Mouse (Mus musculus) heart, embryonic 10.5 days (tissue): ENCODE data around the gene Satb1. TPM values are rescaled to one million over a fixed set of nuclear protein-coding genes. Genes with fewer than 3 reads are reported as not detected.

Experiments used
- DNase-seq: peaks from one replicate; pipeline ENCODE4 v3.0.0-alpha.2; 2017; ENCODE audit warnings: low spot score
- H3K27ac ChIP-seq: fragments of 300-500 bp; sonication (generic); 2 replicates; pipeline ENCODE4 v1.5.1; 2016; ENCODE audit warnings: mild to moderate bottlenecking
- H3K27me3 ChIP-seq: fragments of 300-500 bp; sonication (generic); 2 replicates; pipeline ENCODE4 v1.6.1; 2016; ENCODE audit warnings: mild to moderate bottlenecking; ENCODE audit not compliant: poor library complexity, insufficient read depth, severe bottlenecking
- H3K36me3 ChIP-seq: fragments of 300-500 bp; sonication (generic); 2 replicates; pipeline ENCODE4 v1.6.1; 2016; ENCODE audit warnings: mild to moderate bottlenecking, moderate library complexity
- H3K4me1 ChIP-seq: fragments of 300-500 bp; sonication (generic); 2 replicates; pipeline ENCODE4 v1.6.1; 2016; ENCODE audit warnings: mild to moderate bottlenecking
- H3K4me3 ChIP-seq: fragments of 300-500 bp; sonication (generic); 2 replicates; pipeline ENCODE4 v1.5.1; 2016; ENCODE audit warnings: mild to moderate bottlenecking, moderate library complexity
- H3K9me3 ChIP-seq: fragments of 300-500 bp; sonication (generic); 2 replicates; pipeline ENCODE4 v1.6.1; 2016; ENCODE audit warnings: mild to moderate bottlenecking, moderate library complexity
- WGBS: fragments of 180-500 bp; shearing (Covaris S2); methylation state at CpG from one replicate; pipeline ENCODE4 v1.1.7; 2016; 5-methylcytosine and 5-hydroxymethylcytosine counted together
- polyA plus RNA-seq: library from polyadenylated mRNA; unstranded; fragments of >200 nt; fragmentation: Nextera tagmentation; extraction: Ambion mirVana; gene quantifications from 2 replicates; pipeline ENCODE4 v1.2.1, GENCODE M21; 2016

Gene Satb1
- polyA plus RNA-seq: 7.2 and 9.0 TPM in 2 replicates

DNA sequence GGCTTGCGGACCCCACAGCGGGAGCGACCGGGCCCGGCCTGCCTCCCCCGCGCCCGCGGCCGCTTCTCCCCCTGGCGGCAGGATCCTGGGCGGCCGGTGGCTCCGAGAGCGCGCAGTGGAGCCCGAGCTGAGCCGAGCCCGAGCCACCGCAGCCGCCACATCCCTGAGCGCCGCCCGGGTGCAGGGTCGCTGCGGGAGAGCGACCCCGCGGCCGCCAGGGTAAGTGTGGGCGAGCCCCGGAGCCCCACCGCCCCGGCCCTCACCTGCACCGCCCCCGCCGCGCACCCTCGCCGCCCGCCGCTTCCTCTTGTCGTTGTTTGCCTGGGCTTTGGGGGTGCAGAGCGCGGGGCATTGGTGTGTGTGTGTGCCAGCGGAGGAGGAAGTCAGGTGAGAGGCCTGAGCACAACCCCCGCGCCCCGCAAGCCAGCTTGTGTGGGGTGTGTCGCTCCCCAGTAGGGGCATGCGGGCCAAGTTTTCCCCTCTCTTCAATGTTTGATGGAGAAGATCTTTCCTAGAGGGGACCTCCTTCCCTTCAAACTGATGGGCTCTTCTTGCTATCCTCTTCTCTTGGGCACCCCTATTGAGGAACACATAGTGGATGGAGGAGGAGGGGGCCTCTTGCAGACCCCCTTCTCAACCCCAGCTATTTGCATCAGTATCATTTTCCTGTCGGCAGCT is at the start of gene Satb1:
Gene Satb1 (minus strand): TSS at position 391 of the 678 bp plus-strand sequence.
- Histone ChIP-seq H3K4me3 (peak within 1 kb of the TSS; percentile 80), H3K27ac (peak within 1 kb of the TSS; percentile 73), H3K36me3 (no peaks in the 10 kb centered on the region), H3K27me3 (peaks cover 75% of the 10 kb centered on the region), H3K9me3 (no peaks in the 10 kb centered on the region), H3K4me1 (peaks cover 15% of the 10 kb centered on the region)
- WGBS: 0% methylated on average over 49 of the region's 52 CpGs
- no peak for DNase-seq

DNA sequence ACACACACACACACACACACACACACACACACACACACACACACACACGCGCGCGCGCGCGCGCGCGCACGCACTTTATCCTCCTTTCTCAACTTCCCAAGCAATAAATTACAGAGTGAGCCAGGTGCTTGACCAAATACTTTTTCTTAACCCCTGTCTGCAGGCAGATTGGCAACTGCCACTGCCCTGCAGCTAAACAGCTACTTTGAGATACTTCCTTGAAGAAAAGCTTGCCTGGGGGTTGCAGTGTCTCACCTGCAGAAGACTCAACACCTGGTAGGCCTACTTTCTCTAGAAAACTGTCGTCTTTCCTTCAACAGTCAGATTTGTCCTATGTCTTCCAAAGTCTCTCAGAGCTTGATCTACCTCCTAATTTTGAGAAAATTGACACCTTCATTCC is 49.5 kb upstream of the Satb1 start:
- Histone ChIP-seq H3K36me3 (no peaks in the 10 kb centered on the region), H3K4me1 (peaks cover 8% of the 10 kb centered on the region), H3K27me3 (no peaks in the 10 kb centered on the region), H3K4me3 (no peak overlapping the region), H3K9me3 (no peaks in the 10 kb centered on the region), H3K27ac (no peak overlapping the region)
- WGBS: 86% methylated on average over 12 of the region's 12 CpGs
- DNase-seq: no peak

DNA sequence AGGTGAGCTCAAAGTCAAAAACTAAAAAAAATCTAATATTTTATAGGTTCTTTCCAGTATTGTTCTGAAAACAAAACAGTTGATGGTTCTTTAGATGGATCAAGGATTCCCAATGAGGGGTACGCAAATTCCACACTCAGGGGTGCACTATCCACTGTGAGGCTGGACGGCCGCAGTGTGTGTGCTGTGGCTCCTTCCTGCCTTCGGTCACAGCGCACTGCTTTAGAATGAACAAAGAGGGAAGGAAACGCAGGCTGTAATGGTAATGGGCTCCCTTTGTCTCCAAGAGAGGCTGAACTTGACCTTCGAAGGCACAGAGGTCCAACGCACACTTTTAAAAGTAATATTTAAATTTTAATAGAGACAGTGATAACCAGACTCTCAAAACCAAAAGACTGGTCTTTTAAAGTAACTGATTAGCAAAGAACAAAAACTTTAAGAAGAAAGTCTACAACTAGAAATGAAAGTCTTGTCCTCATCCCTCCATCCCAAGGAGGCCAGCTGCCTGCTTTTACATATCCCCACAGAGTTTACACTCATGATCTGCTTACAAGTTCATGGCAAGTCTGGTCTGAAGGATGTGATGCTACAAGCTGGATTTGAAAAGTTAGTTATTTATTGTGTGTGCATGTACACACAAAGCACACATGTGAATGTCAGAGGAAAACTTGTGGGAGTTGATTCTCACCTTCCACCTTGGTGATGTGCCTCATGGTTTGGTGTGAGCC is 48.0 kb upstream of the Satb1 start:
- peaks cover 8% of the 10 kb centered on the region for H3K4me1 ChIP-seq
- H3K4me3 ChIP-seq: no peak overlapping the region
- H3K27ac ChIP-seq: no peak overlapping the region
- WGBS: 87% methylated on average over 8 of the region's 8 CpGs
- no peaks in the 10 kb centered on the region for H3K9me3 ChIP-seq
- no peak for DNase-seq
- no peaks in the 10 kb centered on the region for H3K36me3 ChIP-seq
- H3K27me3 ChIP-seq: 0 out of 2 replicates have a peak, but pooled peaks cover 7% of the 10 kb centered on the region

DNA sequence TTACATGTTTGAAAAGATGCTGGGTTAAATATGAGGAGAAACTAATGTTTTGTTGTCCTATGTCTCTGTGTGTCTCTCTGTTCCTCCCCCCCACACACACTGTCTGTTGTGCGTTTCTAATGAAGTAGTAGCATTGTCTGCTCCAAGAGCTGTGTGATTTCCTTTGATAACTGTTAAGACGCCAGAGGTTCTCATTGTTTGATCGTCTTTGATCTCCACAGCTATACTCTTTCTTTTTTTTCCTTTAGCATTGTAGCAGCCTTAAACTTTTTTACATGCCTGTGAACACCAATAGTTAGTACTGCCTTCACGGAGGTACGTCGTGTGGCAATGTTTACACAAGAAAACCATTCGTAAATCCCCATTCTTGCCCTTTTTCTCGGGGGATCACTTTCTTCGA is 47.1 kb upstream of the Satb1 start:
- H3K27ac ChIP-seq: no peak overlapping the region
- 56% methylated on average over 9 of the region's 9 CpGs for WGBS
- H3K4me1 ChIP-seq: peaks cover 8% of the 10 kb centered on the region
- no peaks in the 10 kb centered on the region for H3K9me3 ChIP-seq
- H3K4me3 ChIP-seq: no peak overlapping the region
- 0 out of 2 replicates have a peak, but pooled peaks cover 8% of the 10 kb centered on the region for H3K27me3 ChIP-seq
- no peaks in the 10 kb centered on the region for H3K36me3 ChIP-seq
- no peak for DNase-seq

DNA sequence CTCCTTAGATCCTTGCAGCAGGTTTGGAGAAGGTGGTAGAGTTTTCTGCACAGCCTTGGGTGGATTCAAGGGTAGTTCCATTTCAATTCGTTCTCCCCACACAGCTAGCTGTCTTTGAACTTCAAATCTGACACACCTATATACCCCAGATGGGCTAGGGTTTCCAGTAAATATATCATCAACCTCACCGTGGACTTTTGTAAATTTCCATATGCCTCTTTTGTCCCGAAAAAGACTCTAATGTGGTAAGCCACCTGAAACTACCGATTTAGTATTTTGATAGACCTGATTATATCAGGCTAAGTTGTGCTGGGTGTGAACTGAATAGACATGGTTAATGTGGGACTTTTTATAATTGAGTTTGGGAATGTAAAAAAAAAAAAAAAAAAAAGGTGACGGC is 46.6 kb upstream of the Satb1 start:
- Histone ChIP-seq H3K4me1 (peaks cover 8% of the 10 kb centered on the region), H3K9me3 (no peaks in the 10 kb centered on the region), H3K36me3 (no peaks in the 10 kb centered on the region), H3K27ac (no peak overlapping the region), H3K27me3 (0 out of 2 replicates have a peak, but pooled peaks cover 8% of the 10 kb centered on the region), H3K4me3 (no peak overlapping the region)
- no peak for DNase-seq
- WGBS: 79% methylated on average over 5 of the region's 5 CpGs

DNA sequence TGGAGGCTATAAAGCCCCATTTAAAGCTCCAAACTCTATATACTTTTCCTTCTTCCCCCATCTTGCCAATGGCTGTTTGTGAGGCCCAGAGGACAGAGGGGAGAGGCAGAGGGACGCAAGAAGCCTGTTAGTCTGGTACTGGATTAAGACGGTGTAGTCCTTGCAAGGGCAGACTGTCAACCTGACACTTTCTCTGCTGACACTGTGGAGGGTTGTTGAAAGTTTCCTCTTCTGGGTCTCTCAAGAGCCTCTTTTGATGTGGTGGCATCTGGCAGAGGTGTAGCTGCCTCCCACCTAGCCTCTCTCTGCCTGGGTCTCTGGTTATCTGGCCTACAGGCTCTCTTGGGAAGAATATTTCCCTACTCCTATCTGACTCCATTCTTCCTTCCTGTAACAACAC is 46.1 kb upstream of the Satb1 start:
- Histone ChIP-seq H3K27ac (no peak overlapping the region), H3K27me3 (0 out of 2 replicates have a peak, but pooled peaks cover 8% of the 10 kb centered on the region), H3K4me3 (no peak overlapping the region), H3K36me3 (no peaks in the 10 kb centered on the region), H3K4me1 (peaks cover 8% of the 10 kb centered on the region), H3K9me3 (no peaks in the 10 kb centered on the region)
- 31% methylated on average over 2 of the region's 2 CpGs for WGBS
- no peak for DNase-seq

DNA sequence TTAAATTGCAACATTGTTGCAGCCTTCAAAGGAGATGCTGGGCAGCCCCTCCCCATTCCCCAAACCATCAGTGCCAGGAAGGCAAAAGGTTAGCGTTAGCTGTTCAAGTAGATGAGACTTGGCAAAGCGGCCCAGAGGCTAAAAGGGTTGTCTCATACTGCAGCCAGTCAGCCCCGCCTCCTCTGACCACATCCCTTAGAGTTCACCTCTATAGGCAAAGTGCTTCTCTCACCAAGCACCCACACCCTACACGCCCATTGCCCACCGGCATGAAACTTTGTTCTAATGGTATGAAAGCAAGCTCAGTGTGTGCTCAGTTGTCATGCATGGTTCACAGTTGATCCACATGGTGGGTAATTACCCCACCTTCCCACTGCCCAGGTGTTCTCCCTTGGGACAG is 43.4 kb upstream of the Satb1 start:
- DNase-seq: no peak
- Histone ChIP-seq H3K27ac (no peak overlapping the region), H3K4me3 (no peak overlapping the region), H3K36me3 (no peaks in the 10 kb centered on the region), H3K4me1 (peaks cover 8% of the 10 kb centered on the region), H3K9me3 (no peaks in the 10 kb centered on the region), H3K27me3 (0 out of 2 replicates have a peak, but pooled peaks cover 8% of the 10 kb centered on the region)
- WGBS: 85% methylated on average over 5 of the region's 5 CpGs

DNA sequence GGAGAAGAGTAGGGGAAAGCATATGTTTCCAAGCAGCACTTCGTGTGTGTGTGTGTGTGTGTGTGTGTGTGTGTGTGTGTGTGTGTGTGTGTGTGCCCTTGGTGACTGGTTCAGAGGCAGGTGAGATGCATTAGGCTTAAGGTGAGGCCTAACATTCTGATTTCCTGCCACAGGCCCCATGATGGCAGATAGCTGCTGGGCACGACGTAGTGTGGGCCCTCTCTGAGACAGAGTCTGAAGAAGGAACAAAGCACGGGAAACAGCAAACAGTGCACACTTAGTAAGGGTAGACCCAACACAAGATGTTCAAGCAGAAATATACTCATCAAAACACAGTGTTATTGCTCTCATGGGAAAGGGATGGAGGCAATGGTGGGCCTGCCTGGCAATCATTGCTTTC is 24.5 kb upstream of the Satb1 start:
- Histone ChIP-seq H3K27ac (no peak overlapping the region), H3K36me3 (no peaks in the 10 kb centered on the region), H3K27me3 (no peaks in the 10 kb centered on the region), H3K4me1 (no peaks in the 10 kb centered on the region), H3K4me3 (no peak overlapping the region), H3K9me3 (no peaks in the 10 kb centered on the region)
- no peak for DNase-seq
- WGBS: 87% methylated on average over 4 of the region's 4 CpGs

DNA sequence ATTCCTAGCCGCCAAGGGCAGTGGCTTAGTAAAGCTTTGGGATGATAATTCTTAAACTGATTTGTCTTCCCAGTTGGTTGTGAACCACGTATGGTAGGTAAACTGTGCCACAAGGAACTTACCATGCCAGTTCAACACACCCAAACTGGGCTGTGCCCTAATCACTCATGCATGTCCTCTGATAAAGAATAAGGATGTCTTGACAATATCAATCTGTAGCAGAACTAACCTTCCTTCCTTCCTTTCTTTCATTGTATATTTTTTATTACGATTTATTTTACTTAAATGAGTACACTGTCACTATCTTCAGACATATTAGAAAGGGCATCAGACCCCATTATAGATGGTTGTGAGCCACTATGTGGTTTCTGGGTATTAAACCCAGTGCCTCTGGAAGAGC is 23.2 kb upstream of the Satb1 start:
- DNase-seq: no peak
- 72% methylated on average over 3 of the region's 3 CpGs for WGBS
- H3K27me3 ChIP-seq: no peaks in the 10 kb centered on the region
- no peaks in the 10 kb centered on the region for H3K36me3 ChIP-seq
- no peak overlapping the region for H3K27ac ChIP-seq
- no peaks in the 10 kb centered on the region for H3K9me3 ChIP-seq
- H3K4me3 ChIP-seq: no peak overlapping the region
- H3K4me1 ChIP-seq: no peaks in the 10 kb centered on the region

DNA sequence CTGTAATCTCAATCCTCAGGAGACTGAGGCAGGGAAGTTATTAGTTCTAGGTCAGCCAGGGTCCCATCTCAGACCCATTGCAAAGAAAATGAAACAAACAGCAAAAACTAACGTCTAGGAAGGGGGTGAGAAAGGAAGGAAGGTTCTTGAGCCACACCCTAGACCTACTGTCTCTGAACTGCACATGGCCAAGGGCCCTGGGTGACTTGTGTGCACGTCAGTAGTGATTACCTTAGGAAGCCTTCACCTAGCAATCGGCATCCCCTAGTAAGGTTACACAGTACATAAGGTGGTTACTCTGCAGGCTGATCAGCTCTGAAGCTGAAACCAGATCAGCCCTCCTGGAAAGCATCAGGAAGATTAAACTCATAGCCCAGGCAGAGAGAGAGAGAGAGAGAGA is 22.2 kb upstream of the Satb1 start:
- DNase-seq: no peak
- no peaks in the 10 kb centered on the region for H3K4me1 ChIP-seq
- H3K27me3 ChIP-seq: no peaks in the 10 kb centered on the region
- no peaks in the 10 kb centered on the region for H3K36me3 ChIP-seq
- WGBS: 76% methylated on average over 3 of the region's 3 CpGs
- no peaks in the 10 kb centered on the region for H3K9me3 ChIP-seq
- no peak overlapping the region for H3K4me3 ChIP-seq
- no peak overlapping the region for H3K27ac ChIP-seq

DNA sequence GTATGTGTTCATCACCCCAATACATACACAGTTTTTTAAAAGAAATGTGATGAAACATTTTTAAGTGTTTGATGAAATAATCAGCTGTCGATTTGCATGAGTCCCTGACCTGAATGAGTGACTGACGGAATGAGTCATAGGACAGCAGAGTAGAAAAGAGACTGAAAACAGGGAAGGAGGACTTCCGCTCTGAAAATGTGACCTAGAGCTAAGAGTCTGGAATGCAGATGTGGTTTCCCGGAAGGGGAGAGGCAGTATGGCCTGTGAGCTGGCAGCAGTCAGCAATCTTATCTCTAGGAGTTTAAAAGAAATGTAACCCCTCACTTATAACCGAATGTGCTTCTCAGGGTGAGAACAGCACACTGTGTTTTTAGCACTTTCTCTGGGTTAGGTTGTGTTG is 20.9 kb upstream of the Satb1 start:
- no peaks in the 10 kb centered on the region for H3K4me1 ChIP-seq
- no peak overlapping the region for H3K27ac ChIP-seq
- H3K4me3 ChIP-seq: no peak overlapping the region
- H3K27me3 ChIP-seq: no peaks in the 10 kb centered on the region
- H3K9me3 ChIP-seq: no peaks in the 10 kb centered on the region
- no peaks in the 10 kb centered on the region for H3K36me3 ChIP-seq
- DNase-seq: no peak
- 46% methylated on average over 5 of the region's 5 CpGs for WGBS

DNA sequence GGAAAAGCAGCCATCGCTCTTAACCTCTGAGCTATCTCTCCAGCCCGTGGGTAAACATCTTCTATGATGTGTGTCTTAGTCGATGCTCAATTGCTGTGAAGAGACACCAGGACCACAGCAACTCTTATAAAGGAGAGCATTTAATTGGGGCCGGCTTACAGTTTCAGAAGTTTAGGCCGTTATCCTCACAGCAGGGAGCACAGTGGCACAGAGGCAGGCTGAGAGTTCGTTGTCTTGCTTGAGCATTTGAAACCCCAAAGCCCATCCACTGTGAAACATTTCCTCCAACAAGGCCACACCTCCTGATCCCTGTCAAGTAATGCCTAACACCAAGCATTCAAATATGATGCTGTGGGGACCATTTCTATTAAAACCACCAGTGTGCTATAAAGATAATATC is 7.5 kb upstream of the Satb1 start:
- Histone ChIP-seq H3K4me3 (no peak overlapping the region), H3K27me3 (peaks cover 9% of the 10 kb centered on the region), H3K9me3 (no peaks in the 10 kb centered on the region), H3K36me3 (no peaks in the 10 kb centered on the region), H3K4me1 (no peaks in the 10 kb centered on the region), H3K27ac (no peak overlapping the region)
- DNase-seq: no peak
- WGBS: 72% methylated on average over 6 of the region's 6 CpGs

DNA sequence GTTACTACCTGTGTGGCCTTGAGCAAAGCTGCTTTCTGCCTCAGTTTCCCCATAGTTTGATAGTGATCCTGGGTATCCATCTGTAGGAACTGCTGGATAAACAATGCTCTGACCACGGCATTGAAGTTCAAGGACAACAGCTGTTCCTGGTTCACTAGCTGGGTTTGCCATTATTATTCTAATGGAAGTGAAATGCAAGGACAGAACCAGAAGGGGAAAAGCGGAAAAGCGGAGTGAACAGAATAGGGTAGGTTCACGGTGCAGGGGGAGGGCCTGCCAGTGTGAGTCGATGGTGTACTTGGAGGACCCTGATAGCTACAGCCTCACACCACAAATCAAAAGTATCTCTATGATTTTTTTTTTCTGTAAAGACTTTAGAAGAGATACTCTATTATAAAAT is 6.4 kb upstream of the Satb1 start:
- Histone ChIP-seq H3K27me3 (peaks cover 20% of the 10 kb centered on the region), H3K27ac (no peak overlapping the region), H3K4me1 (no peaks in the 10 kb centered on the region), H3K4me3 (no peak overlapping the region), H3K9me3 (no peaks in the 10 kb centered on the region), H3K36me3 (no peaks in the 10 kb centered on the region)
- WGBS: 87% methylated on average over 5 of the region's 5 CpGs
- DNase-seq: no peak
